Mouse (Mus musculus) heart, embryonic 14.5 days (tissue): ENCODE measurements at regions not wholly inside any gene's neighbourhood (a gene's known extent, or its start where the extent isn't known, plus 50 kb on each side); places are given as distances from the start of the nearest gene placed in this dataset.

ENCODE experiments used
- ATAC-seq: fragments of 200-750 bp; cut with Nextera tagmentation; 2 replicates; pipeline ENCODE4 v1.8.0; 2017; ENCODE audit warnings: low read depth, moderate TSS enrichment; ENCODE audit not compliant: insufficient number of reproducible peaks, insufficient read depth, low FRiP score
- H3K27ac ChIP-seq, 2 experiments: fragments of 200-500 bp in 1 of 2; fragments of 300-500 bp in 1 of 2; sonication (generic) in 1 of 2; replicated peaks in 1 of 2; 2 replicates each; pipeline ENCODE4 v1.5.1; 2012 to 2014; ENCODE audit warnings: low read depth in 2 of 2, low read length in 2 of 2, control low read depth in 1 of 2, mild to moderate bottlenecking in 1 of 2, mixed read lengths in 1 of 2; ENCODE audit not compliant: control insufficient read depth in 1 of 2, insufficient read depth in 1 of 2
- H3K27me3 ChIP-seq: fragments of 300-500 bp; sonication (generic); 2 replicates; pipeline ENCODE4 v1.6.1; 2014; ENCODE audit warnings: mild to moderate bottlenecking, low read length, control low read depth; ENCODE audit not compliant: control insufficient read depth, insufficient read depth
- H3K36me3 ChIP-seq: fragments of 300-500 bp; sonication (generic); 2 replicates; pipeline ENCODE4 v1.6.1; 2014; ENCODE audit warnings: mild to moderate bottlenecking, control low read depth, low read length, mixed read lengths; ENCODE audit not compliant: control insufficient read depth, insufficient read depth
- H3K4me1 ChIP-seq, 2 experiments: fragments of 200-500 bp in 1 of 2; fragments of 300-500 bp in 1 of 2; sonication (generic) in 1 of 2; 2 replicates each; pipeline ENCODE4 v1.6.1; 2012 to 2014; ENCODE audit warnings: low read length in 2 of 2, control low read depth in 1 of 2, mixed read lengths in 1 of 2; ENCODE audit not compliant: control insufficient read depth in 2 of 2, insufficient read depth in 2 of 2
- H3K4me2 ChIP-seq: fragments of 300-500 bp; sonication (generic); 2 replicates; pipeline ENCODE4 v1.6.1; 2014; ENCODE audit warnings: mild to moderate bottlenecking, low read length
- H3K4me3 ChIP-seq, 2 experiments: fragments of 200-500 bp in 1 of 2; fragments of 300-500 bp in 1 of 2; sonication (generic) in 1 of 2; 2 replicates each; pipeline ENCODE4 v1.5.1; 2012 to 2014; ENCODE audit warnings: low read length in 2 of 2, mild to moderate bottlenecking in 2 of 2, control low read depth in 1 of 2, low read depth in 1 of 2, moderate library complexity in 1 of 2; ENCODE audit not compliant: control insufficient read depth in 1 of 2, insufficient read depth in 1 of 2
- H3K9ac ChIP-seq: fragments of 300-500 bp; sonication (generic); 2 replicates; pipeline ENCODE4 v1.6.1; 2014; ENCODE audit warnings: mild to moderate bottlenecking, low read length
- H3K9me3 ChIP-seq: fragments of 300-500 bp; sonication (generic); 2 replicates; pipeline ENCODE4 v1.6.1; 2016; ENCODE audit warnings: low read length, control low read depth; ENCODE audit not compliant: control insufficient read depth
- WGBS: fragments of 180-500 bp; shearing (Covaris S2); extraction: QIAGEN DNeasy Blood & Tissue Kit; methylation state at CpG from one replicate; pipeline ENCODE4 v1.1.7; 2014; 5-methylcytosine and 5-hydroxymethylcytosine counted together

DNA sequence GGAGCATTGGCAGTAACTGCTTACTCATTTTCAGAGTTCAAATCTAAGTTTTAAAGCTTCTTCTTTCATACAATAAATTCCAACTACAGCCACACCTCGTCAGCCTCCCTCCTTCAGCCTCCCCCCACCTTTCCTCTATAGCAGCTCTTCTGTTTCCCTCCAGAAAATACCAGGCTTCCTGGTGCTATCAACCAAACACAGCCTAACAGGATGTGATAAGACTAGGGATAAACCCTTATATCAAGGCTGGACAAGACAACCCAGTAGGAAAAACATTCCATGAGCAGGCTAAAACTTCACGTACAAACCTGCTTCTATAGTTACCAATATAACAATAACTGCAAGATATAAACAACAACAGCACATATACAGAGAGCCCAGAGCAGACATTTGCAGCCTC, 1248.6 kb downstream of the Mat2b start:
- no peak for ATAC-seq
- H3K9me3 ChIP-seq: no peaks in the 10 kb centered on the region
- H3K9ac ChIP-seq: no peak overlapping the region
- H3K4me1 ChIP-seq: no peaks in the 10 kb centered on the region
- H3K27me3 ChIP-seq: no peaks in the 10 kb centered on the region
- WGBS: 42% methylated on average over 2 of the region's 2 CpGs
- H3K36me3 ChIP-seq: no peaks in the 10 kb centered on the region
- H3K4me3 ChIP-seq: no peak overlapping the region
- H3K4me2 ChIP-seq: no peak overlapping the region
- no peak overlapping the region for H3K27ac ChIP-seq

GRCm38 (mm10) chr11:39411691-39412090, 1283.3 kb downstream of the Mat2b start:
- no peak for ATAC-seq
- H3K27me3 ChIP-seq: no peaks in the 10 kb centered on the region
- H3K36me3 ChIP-seq: no peaks in the 10 kb centered on the region
- no peaks in the 10 kb centered on the region for H3K4me1 ChIP-seq
- H3K4me2 ChIP-seq: no peak overlapping the region
- no peak overlapping the region for H3K27ac ChIP-seq
- H3K4me3 ChIP-seq: no peak overlapping the region
- WGBS: 90% methylated on average over 2 of the region's 2 CpGs
- H3K9me3 ChIP-seq: no peaks in the 10 kb centered on the region
- no peak overlapping the region for H3K9ac ChIP-seq

- Histone ChIP-seq H3K4me2 (no peak overlapping the region), H3K9ac (no peak overlapping the region), H3K27ac (no peak overlapping the region), H3K4me1 (no peaks in the 10 kb centered on the region), H3K27me3 (no peaks in the 10 kb centered on the region), H3K4me3 (no peak overlapping the region), H3K36me3 (no peaks in the 10 kb centered on the region), H3K9me3 (no peaks in the 10 kb centered on the region)
- 82% methylated on average over 2 of the region's 2 CpGs for WGBS
- ATAC-seq: no peak
These were observed 1283.8 kb downstream of the Mat2b start for GRCm38 (mm10) chr11:39411182-39411581.

DNA sequence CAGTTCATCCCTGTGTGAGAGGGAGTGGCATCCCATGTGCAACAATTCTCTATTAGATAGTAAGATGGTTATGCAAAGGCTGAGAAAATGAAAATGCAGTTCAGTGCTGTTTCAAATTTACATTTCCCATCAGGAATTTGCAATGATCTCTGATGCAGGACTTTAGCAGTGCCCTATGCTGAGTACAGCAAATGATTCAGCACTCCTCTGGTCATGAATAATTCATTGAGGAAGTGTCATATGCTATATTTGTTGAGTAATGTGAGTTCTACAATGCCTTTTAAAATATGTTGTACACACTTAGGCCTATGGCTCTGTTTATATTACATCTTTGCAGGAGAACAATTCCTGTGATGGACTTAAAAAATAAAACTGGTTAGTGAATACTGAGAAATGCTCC, 1330.2 kb downstream of the Mat2b start:
- Histone ChIP-seq H3K9me3 (no peaks in the 10 kb centered on the region), H3K27ac (no peak overlapping the region), H3K27me3 (no peaks in the 10 kb centered on the region), H3K9ac (no peak overlapping the region), H3K36me3 (no peaks in the 10 kb centered on the region), H3K4me3 (no peak overlapping the region), H3K4me2 (no peak overlapping the region), H3K4me1 (no peaks in the 10 kb centered on the region)
- no peak for ATAC-seq

DNA sequence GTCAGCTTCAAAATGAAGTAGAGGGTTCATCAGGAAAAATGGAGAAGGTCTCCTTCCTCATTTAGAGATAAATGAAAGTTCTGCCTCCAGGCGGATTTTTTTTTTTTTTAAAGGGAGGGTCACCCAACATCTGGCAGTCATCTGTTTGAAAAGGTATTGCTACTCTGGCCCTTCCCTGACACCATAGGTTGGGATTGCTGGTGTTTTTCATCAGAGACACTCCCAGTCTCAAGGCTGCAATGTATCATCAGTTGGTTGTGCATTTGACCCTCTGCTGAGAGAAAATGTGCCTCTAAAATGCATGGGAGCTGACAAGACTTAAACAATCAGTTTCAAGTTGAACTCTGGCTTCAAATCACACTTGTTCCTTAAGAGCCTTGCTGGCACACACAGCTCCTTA, 1344.4 kb downstream of the Mat2b start:
- no peaks in the 10 kb centered on the region for H3K27me3 ChIP-seq
- no peak overlapping the region for H3K4me2 ChIP-seq
- no peak overlapping the region for H3K4me3 ChIP-seq
- ATAC-seq: no peak
- no peaks in the 10 kb centered on the region for H3K4me1 ChIP-seq
- 15% methylated on average over 1 of the region's 1 CpGs for WGBS
- no peaks in the 10 kb centered on the region for H3K36me3 ChIP-seq
- no peak overlapping the region for H3K9ac ChIP-seq
- no peak overlapping the region for H3K27ac ChIP-seq
- H3K9me3 ChIP-seq: no peaks in the 10 kb centered on the region
